Mouse (Mus musculus) spleen, embryonic (tissue): ENCODE data around the gene Cadm1.

Source experiments
- CTCF ChIA-PET: fragments of 350-600 bp; sonication (Branson Sonifier 250); formaldehyde crosslinking; loops from one replicate; lab custom pipeline; 2022; lab: Charles Lee

The Cadm1 gene

DNA sequence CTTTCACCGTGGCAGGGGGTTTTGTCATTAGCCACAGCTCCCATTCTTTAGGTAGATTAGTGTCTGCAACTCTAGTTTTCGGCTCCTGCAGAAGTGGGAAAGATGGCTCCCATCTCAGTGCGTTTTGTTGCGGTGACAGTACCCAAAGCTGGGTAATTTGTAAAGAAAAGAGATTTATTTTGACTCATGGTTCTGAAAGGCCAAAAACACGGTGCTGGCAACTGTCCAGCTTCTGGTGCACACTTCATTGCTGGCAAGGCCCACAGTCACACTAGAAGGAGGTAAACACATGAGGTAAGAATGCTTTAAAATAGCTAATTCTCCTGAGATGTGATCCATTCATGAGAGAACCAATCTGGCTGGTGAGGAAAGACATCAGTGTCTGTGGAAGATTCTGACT lies 18.9 kb downstream of the Cadm1 start:
- CTCF ChIA-PET = interaction anchor here (0.6 kb wide), 1 partner anchor 130 kb away, joined by 4 read pairs; no protein-coding TSS in a partner anchor

DNA sequence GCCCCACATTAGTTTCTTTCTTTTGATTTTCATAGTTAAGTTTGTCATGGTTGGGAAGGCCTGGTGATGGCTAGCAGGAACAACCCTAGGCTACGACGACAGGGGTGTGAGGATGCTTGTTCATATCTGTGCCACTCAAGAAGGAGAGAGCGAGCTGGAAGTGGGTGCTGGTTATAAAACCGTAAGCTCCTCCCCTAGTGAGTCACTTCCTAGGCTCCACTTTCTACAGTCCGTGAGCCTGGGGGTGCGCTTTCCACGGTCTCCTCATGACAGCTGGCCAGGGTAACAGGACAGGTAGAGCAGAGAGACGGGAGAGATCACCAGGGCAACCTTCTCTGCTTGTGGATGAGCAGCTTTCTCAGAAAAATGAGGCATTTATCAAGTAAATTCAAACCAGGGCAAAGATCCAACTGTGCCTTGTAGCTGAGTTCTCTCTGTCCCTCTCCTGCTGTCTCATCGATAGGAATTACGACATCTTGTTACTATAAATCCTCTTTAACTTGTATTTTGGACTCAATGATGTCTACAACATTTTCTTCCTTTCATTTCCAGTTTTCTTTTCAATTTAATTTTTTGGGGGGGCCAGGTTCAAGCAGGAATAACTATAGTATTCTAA lies 23.1 kb downstream of the Cadm1 start:
- CTCF ChIA-PET = no interaction called here

DNA sequence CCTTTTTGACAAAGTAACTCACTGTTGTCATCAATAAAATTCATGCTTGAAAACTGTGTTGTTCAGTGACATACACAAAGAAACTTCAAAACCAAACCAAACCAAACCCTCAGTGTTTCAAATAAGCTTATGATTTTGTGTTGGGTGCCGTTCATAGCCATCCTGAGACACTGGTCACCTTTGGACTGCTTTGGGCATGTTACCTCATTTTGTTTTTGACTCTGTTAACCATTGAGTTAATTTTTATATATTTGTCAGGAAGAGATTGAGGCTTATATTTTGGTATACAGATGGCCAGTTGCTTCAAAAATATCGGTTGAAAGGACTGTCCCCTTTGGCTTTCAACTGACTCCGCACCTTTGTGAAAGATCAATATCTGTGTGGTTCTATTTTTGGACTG lies 30.8 kb downstream of the Cadm1 start:
- CTCF ChIA-PET = no interaction called here

DNA sequence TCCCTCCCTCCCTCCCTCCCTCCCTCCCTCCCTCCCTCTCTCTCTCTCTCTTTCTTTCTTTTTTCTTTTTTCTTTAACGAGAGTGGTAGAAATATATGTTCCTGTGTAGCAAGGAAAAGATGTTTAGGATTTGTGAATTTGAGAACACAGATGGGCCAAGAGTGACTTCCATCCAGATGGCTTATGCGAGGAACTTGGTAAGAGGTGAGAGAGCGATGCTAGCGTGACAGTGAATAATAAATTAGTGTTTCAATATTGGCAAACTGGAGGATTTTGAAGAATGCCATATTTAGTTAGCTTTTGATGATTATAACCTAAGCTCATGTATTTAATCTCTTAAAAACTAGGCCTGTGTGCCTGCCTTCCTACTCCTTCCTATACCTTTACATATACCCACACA lies 31.6 kb downstream of the Cadm1 start:
- CTCF ChIA-PET = no interaction called here

DNA sequence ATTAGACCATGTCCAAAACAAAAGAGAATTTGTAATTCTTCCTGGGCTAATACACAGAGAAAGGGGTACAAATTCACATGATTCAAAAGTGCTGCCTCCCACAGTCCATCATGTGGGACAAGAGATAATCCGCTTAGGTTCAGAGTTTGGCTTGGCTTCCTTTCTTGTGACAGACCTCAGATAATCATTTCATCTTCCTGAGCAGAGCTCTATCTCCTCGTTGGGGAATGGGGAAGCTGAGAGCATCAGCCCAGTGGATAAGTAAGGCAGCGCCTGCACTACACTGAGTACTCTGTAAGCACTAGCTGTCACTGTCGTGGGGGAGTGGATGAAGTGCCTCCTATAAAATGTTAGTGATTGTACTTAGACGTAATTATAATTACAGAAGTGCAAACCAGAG lies 35.1 kb downstream of the Cadm1 start:
- CTCF ChIA-PET = interaction anchor here (0.6 kb wide), 1 partner anchor 31 kb away, joined by 5 read pairs; no protein-coding TSS in a partner anchor

DNA sequence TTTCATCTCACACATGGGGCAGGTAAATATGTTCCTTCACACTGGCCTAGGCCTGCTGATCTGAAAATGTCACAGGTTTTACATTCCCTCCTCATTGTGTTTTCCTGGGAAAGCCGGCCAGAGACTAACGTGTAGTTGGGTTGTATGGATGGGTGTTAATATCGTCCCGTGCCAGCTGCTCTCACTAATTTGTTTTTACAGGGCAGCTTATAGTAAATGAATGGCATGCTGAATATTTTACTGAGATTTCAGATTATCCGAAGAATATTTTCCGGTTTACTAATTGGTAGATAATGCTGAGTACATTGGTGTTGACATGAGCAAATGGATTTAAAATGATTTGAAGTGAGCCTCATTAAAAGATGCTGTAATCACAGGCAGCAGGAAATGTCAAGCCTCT lies 37.9 kb downstream of the Cadm1 start:
- CTCF ChIA-PET = no interaction called here

DNA sequence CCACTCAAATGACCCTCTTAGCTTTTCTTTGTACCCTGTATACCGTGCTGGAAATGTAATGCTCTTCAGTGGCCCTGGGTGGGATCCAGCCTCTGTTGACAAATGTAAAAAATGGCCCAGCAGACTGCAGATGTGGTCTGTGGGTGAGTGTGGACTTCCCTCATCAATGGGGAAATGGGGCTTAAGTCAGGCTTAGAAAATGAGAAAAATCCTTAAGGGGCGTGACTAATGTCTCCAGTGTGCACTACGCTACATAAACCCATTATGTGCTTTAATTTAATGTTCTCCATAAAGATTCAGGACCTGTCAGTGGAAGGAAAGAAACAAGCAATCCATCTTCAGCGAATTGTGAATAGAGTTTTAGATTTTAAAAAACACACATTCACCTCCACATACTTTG lies 40.2 kb downstream of the Cadm1 start:
- CTCF ChIA-PET = no interaction called here

DNA sequence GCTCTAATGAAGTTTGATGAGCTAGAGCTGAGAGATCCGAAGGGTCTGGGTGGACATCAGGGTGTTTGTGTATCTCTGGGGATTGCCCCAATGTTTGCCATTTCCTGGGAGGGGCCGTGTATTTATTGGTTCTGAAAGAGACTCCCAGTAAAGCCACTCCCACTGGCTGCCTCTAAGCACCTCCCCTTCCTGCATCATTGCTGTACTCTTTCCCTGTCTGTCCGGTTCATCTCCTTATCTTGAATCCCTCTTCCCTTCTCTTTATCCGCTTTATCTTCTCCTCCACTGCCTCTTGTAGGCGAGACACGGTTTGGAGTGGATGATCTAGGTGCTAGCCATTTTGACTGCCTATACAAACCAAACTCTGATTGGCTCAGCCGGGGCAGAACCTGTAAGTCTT lies 41.5 kb downstream of the Cadm1 start:
- CTCF ChIA-PET = no interaction called here

DNA sequence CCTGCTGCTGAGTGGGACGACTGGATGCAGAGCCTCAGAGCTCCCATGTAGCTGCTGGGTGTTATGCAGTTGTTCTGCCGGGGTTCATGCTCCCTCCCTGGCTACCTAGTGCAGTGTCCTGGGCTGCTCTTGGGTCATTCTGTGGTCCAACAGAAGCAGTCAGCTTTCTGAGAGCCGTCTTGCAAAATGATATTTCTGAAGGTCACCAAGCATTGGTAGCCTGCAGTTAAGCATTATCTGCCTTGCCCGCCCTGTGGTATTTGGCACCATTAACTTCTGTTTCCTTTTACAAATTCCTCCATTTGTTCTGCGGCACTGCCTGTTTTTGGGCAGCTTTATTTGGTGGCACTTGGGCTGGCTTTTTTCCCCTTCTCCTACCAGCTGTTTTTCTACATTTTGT lies 42.2 kb downstream of the Cadm1 start:
- CTCF ChIA-PET = no interaction called here

DNA sequence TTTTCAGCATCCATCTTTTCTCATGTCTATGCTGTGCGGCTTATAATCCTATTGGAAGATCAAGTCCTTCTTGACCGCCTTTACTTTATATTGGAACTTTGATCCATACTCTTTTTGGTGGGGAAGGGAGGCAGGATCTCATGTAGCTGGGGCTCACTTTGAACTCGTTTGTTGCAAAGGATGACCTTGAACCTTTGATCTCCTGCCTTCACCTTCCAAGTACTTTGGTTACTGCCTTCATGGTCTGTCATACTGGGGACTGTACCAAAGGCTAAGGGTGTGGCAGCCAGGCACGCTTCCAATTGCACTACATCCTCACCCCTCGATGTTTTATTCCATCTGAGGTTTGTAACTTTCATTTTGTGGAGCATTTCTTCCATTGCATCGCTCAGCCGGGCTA lies 43.5 kb downstream of the Cadm1 start:
- CTCF ChIA-PET = no interaction called here

DNA sequence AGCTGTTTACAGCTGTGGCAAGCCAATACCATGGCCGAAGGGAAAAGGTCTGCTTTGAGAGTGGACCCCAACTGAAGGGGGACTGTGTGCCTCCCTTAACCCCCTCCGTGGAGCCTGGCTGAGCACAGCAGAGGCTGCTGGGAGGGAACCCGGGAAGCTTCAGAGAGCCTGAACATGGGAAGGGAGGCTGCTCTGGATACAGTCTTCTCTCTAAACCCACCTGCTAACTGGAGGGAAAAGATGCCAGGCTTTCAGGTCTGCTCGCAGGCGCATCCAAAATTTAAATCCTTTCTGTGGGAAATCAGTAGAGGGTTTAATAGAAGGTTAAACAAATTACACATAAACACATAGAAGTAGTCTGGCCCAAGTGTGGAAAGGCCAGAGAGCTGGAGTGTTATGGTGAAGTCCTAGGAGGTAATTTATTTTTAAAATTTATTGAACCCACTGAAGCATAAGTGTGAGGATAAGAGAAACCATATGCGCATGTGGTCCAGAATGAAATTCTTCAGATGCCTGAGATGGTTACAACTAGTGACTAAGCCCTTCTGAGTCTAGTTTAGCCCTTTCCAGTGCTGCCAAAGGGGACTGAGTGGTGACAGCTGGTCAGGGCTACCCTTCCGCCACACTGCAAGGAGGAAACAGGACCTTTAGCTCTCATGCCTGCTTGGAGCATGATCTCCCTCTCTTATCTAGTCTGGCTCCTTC lies 44.9 kb downstream of the Cadm1 start:
- CTCF ChIA-PET = no interaction called here

DNA sequence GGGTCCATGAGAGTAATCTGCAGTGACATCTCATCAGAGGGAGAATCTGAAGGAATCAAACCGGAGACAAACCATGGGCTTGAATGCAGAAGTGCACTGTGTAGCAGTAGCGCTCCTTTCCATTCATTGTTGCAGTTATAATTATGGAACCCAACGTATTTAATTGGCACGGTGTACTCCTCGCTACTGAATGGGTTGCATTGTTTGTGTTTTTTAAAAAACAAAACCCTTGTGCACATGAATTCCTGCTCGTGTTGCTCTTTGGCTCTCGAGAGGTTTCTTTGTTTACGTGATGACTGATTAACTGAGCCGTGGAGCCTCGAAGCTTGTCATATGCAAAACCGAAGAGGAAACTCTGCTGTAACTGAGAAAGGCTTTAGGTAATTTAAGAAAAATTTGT lies 45.8 kb downstream of the Cadm1 start:
- CTCF ChIA-PET = no interaction called here

DNA sequence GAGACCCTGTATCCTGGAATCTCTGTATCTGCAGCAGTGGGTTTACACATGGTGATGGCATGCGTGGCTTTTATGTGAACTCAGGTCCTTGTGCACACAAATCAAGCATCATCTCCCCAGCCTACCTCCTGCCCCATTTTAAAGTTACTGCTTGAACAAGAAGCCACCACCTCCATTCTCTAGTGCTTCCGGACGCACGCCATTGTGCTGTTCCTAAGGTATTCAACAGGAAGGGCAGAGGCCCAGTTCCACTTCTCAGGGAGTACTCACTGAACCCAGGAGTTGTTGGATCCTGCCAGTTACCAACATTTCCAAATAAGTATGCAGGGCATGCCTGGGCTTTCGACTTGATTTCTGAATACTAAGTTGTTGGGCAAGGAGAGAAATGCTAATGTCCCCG lies 49.5 kb downstream of the Cadm1 start:
- CTCF ChIA-PET = no interaction called here

DNA sequence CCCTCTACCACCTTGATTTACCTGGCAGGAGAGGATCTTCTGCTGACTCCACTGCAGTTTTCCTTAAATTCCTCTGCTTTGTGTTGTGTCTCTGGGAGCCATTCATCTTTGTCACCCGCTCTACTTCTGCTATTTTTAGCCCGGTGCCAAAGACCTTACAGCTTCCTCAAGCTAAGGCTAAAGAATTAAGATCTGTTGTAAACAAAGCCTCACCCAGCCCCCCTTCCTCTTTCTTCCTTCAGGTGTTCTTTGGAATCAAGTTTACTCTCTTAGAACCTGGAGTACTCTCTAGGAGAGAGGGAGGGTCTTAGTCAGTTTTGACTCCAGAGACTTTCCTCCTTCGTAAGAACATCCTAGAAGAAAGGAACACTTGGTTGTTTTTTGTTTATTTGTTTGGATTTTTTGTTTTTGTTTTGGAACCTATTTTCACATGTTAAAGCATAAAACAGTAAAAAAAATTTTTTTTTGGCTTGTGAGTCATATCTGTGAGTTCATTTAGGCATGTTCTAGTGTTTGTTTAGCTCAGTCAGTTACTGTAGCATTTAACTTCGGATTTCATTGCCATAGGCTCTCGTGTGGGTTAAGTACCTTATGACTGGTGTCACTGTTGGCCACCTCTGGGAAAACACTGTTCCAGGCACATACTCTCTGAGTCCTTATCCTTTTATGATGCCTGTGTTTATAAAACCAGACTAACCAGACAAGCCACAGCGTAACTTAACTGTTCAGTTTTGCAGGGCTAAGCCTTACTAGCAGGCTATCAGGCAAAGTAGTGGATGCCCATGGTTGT lies 51.8 kb downstream of the Cadm1 start:
- CTCF ChIA-PET = no interaction called here

DNA sequence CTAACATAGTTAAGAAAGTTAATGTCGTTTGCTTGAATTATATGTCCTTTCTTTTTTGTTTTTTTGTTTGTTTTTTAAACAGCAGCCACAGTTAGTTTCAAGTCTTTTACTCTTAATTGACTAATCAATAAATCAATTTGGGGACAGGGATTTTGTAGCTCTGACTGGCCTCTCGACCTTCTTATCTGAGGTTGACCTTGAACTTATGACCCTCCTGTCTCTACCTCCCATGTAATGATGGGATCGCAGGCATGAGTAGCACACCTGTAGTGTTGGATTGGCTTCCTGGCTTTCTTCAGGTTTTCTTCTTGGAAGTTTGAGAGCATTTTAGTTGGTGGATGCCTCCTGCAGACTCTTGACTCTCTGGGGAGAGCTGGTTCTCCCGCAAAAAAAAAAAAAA lies 53.3 kb downstream of the Cadm1 start:
- CTCF ChIA-PET = no interaction called here

DNA sequence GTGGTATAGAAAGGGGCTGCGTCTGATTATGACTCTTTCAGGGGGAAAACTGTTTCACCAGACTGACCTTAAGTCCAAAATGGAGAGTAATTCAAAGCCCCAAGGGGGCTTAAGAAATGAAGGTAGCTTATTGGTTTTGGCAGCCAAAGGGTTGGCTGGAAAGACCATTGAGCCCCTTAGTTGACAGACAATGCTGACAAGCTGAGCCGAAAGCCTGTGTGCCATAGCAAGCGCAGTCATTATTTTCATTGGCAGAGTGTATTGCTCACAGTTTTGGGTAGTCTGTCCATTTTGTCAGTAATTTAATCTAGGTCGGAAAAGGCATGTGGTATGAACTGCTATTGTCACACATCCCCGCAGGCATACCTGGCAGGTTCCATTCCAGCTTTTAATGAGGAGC lies 56.2 kb downstream of the Cadm1 start:
- CTCF ChIA-PET = no interaction called here

DNA sequence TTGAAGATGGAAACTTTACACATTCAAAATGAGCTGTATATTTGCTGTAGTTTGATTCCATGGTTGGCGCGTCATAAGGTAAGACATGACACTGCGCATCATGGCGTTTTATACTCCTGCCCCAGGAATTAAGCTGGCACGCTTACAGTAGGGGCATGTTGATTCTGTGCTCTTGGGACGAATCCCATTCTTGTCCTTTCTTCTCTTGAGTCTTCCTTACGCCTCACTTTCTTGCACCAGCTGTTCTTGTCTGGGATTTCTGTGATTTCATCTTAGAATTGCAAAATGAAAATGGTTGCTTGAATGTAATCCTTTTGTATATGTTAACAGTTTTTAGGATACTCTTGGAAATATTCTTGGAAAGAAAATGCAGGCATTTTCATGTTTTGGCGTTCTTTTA lies 56.9 kb downstream of the Cadm1 start:
- CTCF ChIA-PET = no interaction called here

DNA sequence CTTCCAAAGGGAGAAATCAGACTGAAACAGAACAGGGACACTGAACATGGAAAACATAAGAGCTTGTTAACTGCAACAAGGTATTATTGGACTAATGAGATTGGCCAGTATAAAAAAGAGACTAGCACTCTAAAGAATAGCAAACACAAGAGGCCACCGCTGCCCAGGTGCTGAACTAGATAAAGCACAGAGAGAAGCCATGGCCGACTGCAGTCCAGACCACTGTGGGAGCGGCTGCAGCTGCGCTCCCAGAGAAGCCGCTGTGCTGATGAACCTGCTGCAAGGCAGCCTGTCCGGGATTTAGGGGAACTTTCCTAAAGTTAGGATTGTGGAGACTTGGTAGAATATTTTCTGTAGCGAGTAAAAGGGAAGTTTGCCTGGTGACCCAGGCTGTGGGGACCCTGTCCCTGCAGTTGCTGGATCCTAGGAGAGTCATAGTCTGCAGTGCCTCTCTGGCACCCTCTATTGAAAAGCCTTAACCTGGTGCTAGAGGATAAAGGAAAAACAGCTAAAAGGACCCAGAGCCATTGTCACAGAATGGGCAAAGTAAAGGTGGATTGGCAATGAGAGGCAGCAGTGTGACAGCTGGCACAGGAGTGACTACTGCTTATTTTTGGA lies 57.7 kb downstream of the Cadm1 start:
- CTCF ChIA-PET = no interaction called here

DNA sequence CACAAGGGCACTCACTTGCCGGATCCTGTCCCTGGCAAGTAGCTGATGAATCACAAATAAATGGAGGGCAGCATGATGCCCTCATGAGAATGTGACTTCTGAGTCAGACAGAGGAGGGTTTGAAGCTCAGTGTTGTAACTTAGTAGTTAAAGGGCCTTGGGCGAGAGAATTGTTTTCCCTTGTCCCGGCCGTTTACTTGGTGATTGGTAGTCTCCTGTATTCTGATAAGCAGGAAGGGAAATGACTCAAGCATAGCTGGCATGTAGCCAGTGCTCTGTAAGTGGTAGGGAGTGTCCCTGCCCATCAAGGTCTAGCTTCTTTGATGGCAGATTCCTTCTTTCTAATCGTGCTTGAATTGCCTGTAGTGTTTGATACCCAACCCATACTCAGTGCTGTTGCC lies 59.9 kb downstream of the Cadm1 start:
- CTCF ChIA-PET = no interaction called here

DNA sequence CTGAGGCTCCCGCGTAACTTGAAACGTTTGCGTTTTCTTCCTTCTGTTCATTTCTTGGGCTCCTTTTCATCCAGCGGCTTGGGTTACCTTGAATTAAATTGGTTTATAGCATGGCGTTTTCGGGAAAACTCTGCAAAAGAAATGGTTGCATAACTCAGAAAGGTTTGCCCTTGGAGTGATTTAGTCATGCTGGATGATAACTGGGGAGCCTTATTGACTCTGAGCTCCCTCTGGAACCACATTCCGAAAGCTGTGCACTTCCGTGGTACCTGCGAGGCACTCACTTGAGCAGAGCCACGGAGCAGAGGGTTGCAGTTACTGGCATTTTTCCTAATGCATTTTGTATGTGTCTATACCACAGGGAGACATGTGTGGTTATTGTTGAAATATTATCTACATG lies 71.6 kb downstream of the Cadm1 start:
- CTCF ChIA-PET = no interaction called here

DNA sequence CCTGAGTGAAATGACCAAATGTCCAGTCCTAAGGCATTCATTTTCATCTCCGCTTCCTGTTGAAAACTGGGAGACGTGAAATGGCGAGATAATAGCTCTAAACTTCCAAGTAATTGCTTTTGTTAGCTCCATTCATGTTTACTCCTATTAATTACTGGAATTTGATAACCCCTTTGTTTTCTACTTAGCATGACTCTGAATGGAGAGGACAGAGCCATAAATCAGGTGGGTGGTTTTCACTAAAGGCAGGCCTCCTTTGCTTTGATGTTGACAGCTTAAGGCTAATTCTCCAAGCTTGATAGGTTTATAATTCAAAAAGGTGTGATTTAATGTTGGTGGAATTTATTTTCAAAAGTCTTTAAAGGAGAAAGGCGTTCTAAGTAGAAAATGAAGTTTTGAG lies 74.0 kb downstream of the Cadm1 start:
- CTCF ChIA-PET = no interaction called here

DNA sequence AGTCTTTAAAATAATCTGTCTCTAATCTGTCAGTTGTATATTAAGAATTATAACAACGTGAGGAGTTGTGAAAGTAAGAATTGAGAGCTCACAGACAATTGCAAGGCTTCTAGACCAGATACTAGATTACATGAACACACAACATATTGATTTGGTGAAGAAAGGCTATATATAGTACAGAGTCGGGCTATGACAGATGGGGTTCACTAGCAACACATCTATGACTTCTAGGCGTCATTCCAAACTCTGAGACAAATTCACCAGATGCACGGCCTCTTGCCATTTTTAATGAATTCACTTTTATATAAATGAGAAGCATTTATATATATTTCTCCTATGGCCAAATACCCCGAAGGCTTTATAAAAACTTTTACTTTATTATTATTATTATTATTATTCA lies 75.7 kb downstream of the Cadm1 start:
- CTCF ChIA-PET = no interaction called here

DNA sequence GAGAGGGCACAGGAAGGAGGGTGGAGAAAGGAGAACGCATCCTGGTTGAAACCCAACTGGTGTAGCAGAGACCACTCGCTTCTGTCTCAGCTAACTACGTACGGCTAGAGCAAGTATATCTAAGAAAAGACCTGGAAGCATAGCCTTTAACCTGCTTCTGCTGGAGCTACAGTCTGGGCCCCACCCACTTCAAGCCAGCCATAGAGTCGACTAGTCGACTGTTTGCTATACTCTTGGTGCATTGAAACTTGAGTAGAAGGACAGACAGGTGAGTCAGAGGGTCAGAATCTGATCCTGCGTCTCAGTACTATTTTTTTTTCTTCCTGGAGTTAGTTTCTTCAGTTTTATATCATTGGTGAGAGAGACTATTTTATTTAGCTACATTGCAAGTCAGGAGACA lies 78.5 kb downstream of the Cadm1 start:
- CTCF ChIA-PET = no interaction called here
